Mouse (Mus musculus) G1E (cell line): Measurements from ENCODE around the gene Gm26897.

ENCODE experiments used
- CTCF ChIP-seq: IDR thresholded peaks from 2 replicates; pipeline ENCODE4 v1.5.1; 2012; ENCODE audit warnings: low read depth, low read length, inconsistent platforms, mixed read lengths
- GATA1 ChIP-seq: IDR thresholded peaks from 2 replicates; pipeline ENCODE4 v1.6.1; 2012; ENCODE audit warnings: borderline replicate concordance, low read length, inconsistent platforms, mixed read lengths
- GATA2 ChIP-seq: IDR thresholded peaks from 2 replicates; pipeline ENCODE4 v1.6.1; 2012; ENCODE audit warnings: low read depth, low read length, inconsistent platforms, borderline replicate concordance
- POLR2AphosphoS5 ChIP-seq: IDR thresholded peaks from 2 replicates; pipeline ENCODE4 v1.6.1; 2012; ENCODE audit warnings: low read depth, low read length, inconsistent platforms; ENCODE audit not compliant: insufficient replicate concordance
- TAL1 ChIP-seq: conservative IDR thresholded peaks from 2 replicates; pipeline ENCODE4 v1.6.1; 2012; ENCODE audit warnings: low read depth, low read length, inconsistent platforms, mixed read lengths

- TF ChIP-seq CTCF (no peak), GATA1 (no peak), TAL1 (no peak), POLR2AphosphoS5 (no peak), GATA2 (no peak)
Observed at GRCm38 (mm10) chr5:111730560-111731167, 3.1 kb upstream of the Gm26897 start.
